Mouse (Mus musculus): ENCODE data around the gene Ier2. TPM values are rescaled to one million over a fixed set of nuclear protein-coding genes. Genes with fewer than 3 reads are reported as not detected.

Ier2 gene
- polyA plus RNA-seq, 1 experiment from 2014 or later: 82.8 TPM

DNA sequence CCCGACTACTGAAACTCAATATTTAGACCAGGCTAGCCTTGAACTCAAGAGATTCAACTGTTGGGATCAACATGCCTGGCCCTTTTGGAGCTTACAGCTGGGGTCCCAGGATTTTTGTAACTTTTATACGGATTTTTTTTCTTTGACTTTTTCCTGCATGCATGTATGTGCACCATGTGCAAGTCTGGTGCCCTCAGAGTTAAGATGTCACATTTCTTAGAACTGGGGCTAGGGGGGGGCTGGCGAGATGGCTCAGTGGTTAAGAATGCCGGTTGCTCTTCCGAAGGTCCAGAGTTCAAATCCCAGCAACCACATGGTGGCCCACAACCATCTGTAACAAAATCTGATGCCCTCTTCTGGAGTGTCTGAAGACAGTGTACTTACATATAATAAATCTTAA, 37.9 kb upstream of the Ier2 start:
- no peak overlapping the region for H3K9ac ChIP-seq (ENCODE audit: low read length)

DNA sequence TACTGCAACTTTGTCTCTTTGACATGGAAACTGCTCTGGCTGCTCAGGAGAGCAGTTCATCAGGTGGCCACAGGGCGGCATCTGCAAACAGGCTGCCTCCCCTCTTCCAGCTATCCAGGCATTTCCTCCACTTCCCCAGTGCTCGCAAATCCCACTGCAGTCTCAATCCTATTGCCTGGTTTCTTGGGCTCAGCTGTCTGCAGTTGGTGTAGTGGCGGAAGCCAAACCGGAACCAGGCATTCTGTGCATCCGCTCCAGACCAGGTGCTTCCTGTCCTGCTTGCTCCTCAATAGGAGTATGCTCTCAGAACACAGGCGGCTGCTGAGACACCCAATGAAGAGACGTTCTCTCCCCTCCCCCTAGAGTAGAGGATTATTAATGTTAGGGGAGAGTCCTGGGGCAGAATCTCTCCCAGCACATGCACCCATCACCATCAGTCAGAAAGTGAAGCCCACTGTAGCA, 37.2 kb upstream of the Ier2 start:
- peaks cover 5% of the 10 kb centered on the region; the same call in 1 of the 2 replicates for H3K36me3 ChIP-seq (ENCODE audit: control insufficient read depth, insufficient read depth, low read length)
- TF ChIP-seq EP300 (optimal IDR thresholded peaks at IDR 0.05) (peak; percentile 62), CTCF (IDR thresholded peaks at IDR 0.05; ENCODE audit: low read depth) (peak; percentile 80)
- H3K4me2 ChIP-seq (replicated peaks; ENCODE audit: low read depth): no peak overlapping the region
- H3K27ac ChIP-seq (replicated peaks): peak overlapping the region; percentile 79
- ATAC-seq (ENCODE audit: low FRiP score, low TSS enrichment) (peak; percentile 14; the same call in 1 of the 2 replicates), DNase-seq (ENCODE audit: low spot score) (peak; percentile 79)
- H3K4me1 ChIP-seq (replicated peaks; ENCODE audit: control insufficient read depth, insufficient read depth): peaks cover 1% of the 10 kb centered on the region; the same call in 1 of the 2 replicates
- 50% methylated on average over 7 of the region's 7 CpGs for WGBS
- H3K9ac ChIP-seq (ENCODE audit: low read length): no peak overlapping the region
- H3K4me3 ChIP-seq (ENCODE audit: low read depth, low read length): no peak overlapping the region
- H3K27me3 ChIP-seq (ENCODE audit: control insufficient read depth, insufficient read depth, low read length): no peaks in the 10 kb centered on the region
- H3K9me3 ChIP-seq (ENCODE audit: control insufficient read depth, low read length): no peaks in the 10 kb centered on the region

More for the DNA sequence above, 37.9 kb upstream of the Ier2 start:
- Histone ChIP-seq H3K27me3 (ENCODE audit: control insufficient read depth, insufficient read depth, low read length) (no peaks in the 10 kb centered on the region), H3K4me1 (replicated peaks; ENCODE audit: control insufficient read depth, insufficient read depth) (peaks cover 2% of the 10 kb centered on the region; the same call in 1 of the 2 replicates), H3K36me3 (ENCODE audit: control insufficient read depth, insufficient read depth, low read length) (peaks cover 2% of the 10 kb centered on the region; the same call in 1 of the 2 replicates), H3K4me3 (ENCODE audit: low read depth, low read length) (no peak overlapping the region), H3K27ac (replicated peaks) (peak overlapping the region; percentile 70), H3K4me2 (replicated peaks; ENCODE audit: low read depth) (no peak overlapping the region), H3K9me3 (ENCODE audit: control insufficient read depth, low read length) (no peaks in the 10 kb centered on the region)
- DNase-seq (ENCODE audit: low spot score) (no peak), ATAC-seq (ENCODE audit: low FRiP score, low TSS enrichment) (no peak)
- WGBS: 72% methylated on average over 5 of the region's 5 CpGs
- no peak for TF ChIP-seq CTCF (IDR thresholded peaks at IDR 0.05; ENCODE audit: low read depth)
- no peak for TF ChIP-seq EP300 (optimal IDR thresholded peaks at IDR 0.05)

DNA sequence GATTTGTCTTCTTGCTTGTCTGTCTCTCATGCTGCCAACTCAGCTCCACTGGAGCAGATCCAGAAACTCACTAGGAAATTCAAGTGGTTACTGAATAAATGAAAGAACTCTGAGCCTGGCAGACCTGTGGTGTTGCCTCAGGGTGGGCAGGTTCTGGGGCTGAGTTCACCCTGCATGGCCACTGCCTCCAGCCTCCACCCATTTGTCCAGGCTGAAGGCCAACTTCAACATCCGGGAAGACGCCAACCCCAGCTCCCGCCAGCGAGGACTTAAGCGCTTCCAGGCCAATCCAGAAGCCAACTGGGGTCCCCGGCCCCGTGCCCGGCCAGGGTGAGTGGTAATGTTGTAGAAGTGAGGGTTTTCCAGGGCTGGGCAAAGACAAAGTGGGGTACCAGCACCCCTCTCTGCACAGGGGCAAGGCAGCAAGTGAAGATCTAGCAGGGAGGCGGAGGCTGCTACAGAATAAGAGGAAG, 36.3 kb upstream of the Ier2 start:
- no peak for TF ChIP-seq EP300 (optimal IDR thresholded peaks at IDR 0.05)
- Histone ChIP-seq H3K9me3 (ENCODE audit: control insufficient read depth, low read length) (no peaks in the 10 kb centered on the region), H3K4me1 (replicated peaks; ENCODE audit: control insufficient read depth, insufficient read depth) (no peaks in the 10 kb centered on the region), H3K4me2 (replicated peaks; ENCODE audit: low read depth) (peak overlapping the region; percentile 2; the same call in 1 of the 2 replicates), H3K36me3 (ENCODE audit: control insufficient read depth, insufficient read depth, low read length) (peaks cover 5% of the 10 kb centered on the region; the same call in 1 of the 2 replicates), H3K4me3 (ENCODE audit: low read depth, low read length) (0 out of 2 replicates have a peak overlapping the region, but pooled peaks have one; percentile 12), H3K27me3 (ENCODE audit: control insufficient read depth, insufficient read depth, low read length) (no peaks in the 10 kb centered on the region), H3K27ac (replicated peaks) (peak overlapping the region; percentile 79), H3K9ac (ENCODE audit: low read length) (0 out of 2 replicates have a peak overlapping the region, but pooled peaks have one; percentile 38)
- WGBS: 69% methylated on average over 9 of the region's 9 CpGs
- ATAC-seq (ENCODE audit: low FRiP score, low TSS enrichment) (peak; percentile 76), DNase-seq (ENCODE audit: low spot score) (peak; percentile 83)

DNA sequence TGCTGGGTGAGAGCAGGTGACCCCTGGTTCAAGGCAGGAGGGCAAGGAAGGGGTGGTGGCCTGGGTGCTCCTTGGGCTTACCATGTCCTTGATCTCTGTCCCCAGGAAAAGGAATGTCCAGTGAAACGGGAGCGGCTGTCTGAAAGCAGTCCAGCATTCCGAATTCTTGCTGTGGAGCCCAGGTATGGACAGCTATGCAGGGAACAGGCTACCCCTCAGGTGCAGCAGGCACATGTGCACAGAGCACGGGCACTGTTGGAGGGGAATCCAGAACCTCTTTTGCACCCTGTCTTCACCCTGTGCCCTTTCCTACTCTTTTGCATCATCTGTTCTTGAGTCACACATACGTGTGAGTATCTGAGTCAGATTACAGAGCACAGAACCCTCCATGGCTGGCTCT, 35.6 kb upstream of the Ier2 start:
- H3K9me3 ChIP-seq (ENCODE audit: control insufficient read depth, low read length): no peaks in the 10 kb centered on the region
- H3K4me1 ChIP-seq (replicated peaks; ENCODE audit: control insufficient read depth, insufficient read depth): no peaks in the 10 kb centered on the region
- H3K27me3 ChIP-seq (ENCODE audit: control insufficient read depth, insufficient read depth, low read length): no peaks in the 10 kb centered on the region
- H3K4me3 ChIP-seq (ENCODE audit: low read depth, low read length): no peak overlapping the region
- TF ChIP-seq CTCF (IDR thresholded peaks at IDR 0.05; ENCODE audit: low read depth) (no peak), EP300 (optimal IDR thresholded peaks at IDR 0.05) (no peak)
- DNase-seq (ENCODE audit: low spot score): no peak
- H3K36me3 ChIP-seq (ENCODE audit: control insufficient read depth, insufficient read depth, low read length): peaks cover 3% of the 10 kb centered on the region; the same call in 1 of the 2 replicates
- H3K9ac ChIP-seq (ENCODE audit: low read length): no peak overlapping the region
- 83% methylated on average over 5 of the region's 5 CpGs for WGBS
- peak overlapping the region; percentile 79; the same call in 1 of the 2 replicates for H3K27ac ChIP-seq (replicated peaks)
- peak; percentile 11; the same call in 1 of the 2 replicates for ATAC-seq (ENCODE audit: low FRiP score, low TSS enrichment)
- no peak overlapping the region for H3K4me2 ChIP-seq (replicated peaks; ENCODE audit: low read depth)

DNA sequence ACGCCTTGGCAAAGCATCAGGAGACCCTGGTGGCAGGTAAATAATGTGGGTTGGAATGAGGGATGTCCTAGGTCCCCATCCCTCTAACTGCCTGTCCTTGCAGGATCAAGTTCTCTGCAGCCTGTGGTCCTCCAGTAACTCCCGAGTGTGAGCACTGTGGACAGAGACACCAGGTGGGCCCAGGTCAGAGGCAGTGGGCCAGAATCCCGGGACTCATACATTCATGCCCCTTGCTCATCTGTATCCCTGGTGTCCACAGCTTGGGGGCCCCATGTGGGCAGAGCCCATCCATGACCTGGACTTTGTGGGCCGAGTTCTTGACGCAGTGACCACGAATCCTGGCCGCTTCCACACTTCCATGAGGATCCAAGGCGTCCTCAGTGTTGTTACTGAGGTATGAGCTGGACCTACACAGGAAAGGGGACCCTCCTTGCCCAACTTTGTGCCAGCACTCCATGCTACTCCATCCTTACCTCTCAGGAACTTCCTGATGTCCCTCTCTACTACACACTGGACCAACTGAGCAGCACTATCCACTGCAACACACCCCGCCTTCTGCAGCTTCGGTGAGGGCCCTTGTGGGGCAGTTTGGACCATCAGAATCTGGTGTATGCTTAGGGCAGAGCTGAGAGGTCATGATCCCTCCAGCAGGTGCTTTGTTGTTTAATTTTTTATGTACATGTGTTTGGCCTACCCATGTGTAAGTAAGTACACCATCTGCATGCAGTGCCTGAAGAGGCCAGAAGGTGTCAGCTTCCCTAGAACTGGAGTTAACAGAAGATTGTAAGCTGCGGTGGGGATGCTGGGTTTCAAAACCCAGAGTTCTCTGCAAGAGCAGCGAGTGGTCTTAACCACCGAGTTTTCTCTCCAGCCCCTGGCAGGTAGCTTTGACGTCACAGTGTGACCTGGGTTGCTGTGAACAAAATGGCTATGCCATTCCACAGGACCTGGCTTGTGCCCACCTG, 34.8 kb upstream of the Ier2 start:
- no peak overlapping the region for H3K9ac ChIP-seq (ENCODE audit: low read length)
- H3K4me3 ChIP-seq (ENCODE audit: low read depth, low read length): no peak overlapping the region
- no peaks in the 10 kb centered on the region for H3K27me3 ChIP-seq (ENCODE audit: control insufficient read depth, insufficient read depth, low read length)
- H3K4me1 ChIP-seq (replicated peaks; ENCODE audit: control insufficient read depth, insufficient read depth): no peaks in the 10 kb centered on the region
- peaks cover 6% of the 10 kb centered on the region; the same call in 1 of the 2 replicates for H3K36me3 ChIP-seq (ENCODE audit: control insufficient read depth, insufficient read depth, low read length)
- H3K27ac ChIP-seq (replicated peaks): peak overlapping the region; percentile 79; the same call in 1 of the 2 replicates
- 85% methylated on average over 14 of the region's 14 CpGs for WGBS
- H3K4me2 ChIP-seq (replicated peaks; ENCODE audit: low read depth): no peak overlapping the region
- TF ChIP-seq CTCF (IDR thresholded peaks at IDR 0.05; ENCODE audit: low read depth): peak; percentile 77
- TF ChIP-seq EP300 (optimal IDR thresholded peaks at IDR 0.05): no peak
- peak; percentile 64 for DNase-seq (ENCODE audit: low spot score)
- ATAC-seq (ENCODE audit: low FRiP score, low TSS enrichment): no peak
- H3K9me3 ChIP-seq (ENCODE audit: control insufficient read depth, low read length): no peaks in the 10 kb centered on the region
